Mouse (Mus musculus): ENCODE data around the gene Lta. TPM values are rescaled to one million over a fixed set of nuclear protein-coding genes. Genes with fewer than 3 reads are reported as not detected.

The Lta gene
- total and polyA plus RNA-seq, 2 experiments from 2014 or later, result 0.80 TPM; not detected in 1

DNA sequence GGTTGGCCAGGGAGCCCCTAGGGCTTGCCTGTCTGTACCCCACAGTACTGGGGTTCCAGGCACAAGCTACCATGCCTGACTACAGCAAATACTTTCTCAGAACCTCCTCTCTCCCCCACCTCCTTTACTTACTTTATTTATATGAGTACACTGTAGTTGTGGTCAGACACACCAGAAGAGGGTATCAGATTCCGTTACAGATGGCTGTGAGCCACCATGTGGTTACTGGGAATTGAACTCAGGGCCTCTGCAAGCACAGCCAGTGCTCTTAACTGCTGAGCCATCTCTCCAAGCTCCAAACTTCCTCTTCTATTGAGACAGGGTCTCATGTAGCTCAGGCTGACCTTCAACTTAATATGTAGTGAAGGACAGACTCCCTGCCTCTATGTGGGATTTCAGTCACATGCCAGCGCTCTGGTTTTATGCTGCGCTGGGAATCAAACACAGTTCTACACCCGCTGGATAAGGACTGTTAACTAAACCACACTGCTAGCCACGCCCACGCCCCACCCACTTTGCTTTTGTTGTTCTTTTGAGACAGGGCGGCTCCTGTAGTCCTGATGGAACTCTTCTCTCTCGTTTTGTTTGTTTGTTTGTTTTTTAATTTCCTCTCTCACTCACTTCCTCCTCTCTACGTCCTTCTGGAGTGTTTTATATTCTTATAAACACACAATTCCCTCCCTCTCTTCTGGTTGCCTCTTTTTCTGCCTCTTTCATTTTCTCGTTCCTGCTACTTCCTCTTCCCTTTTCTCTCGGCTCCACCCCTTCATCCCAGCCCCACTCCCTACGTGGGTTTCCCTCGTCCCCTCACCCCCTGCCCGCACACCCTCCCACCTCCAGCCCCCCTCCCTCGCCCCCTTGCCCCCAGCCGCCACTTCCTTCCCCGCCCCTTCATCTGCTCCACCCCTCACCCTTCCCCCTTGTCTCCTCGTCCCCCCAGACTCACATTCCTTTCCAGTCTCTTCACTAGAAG is 19.2 kb downstream of the Lta start:
- no peak for TF ChIP-seq CTCF (IDR thresholded peaks at IDR 0.05; ENCODE audit: low read depth)
- 3% methylated on average over 18 of the region's 18 CpGs for WGBS
- H3K4me3 ChIP-seq (ENCODE audit: low read depth, low read length), result peak overlapping the region; percentile 39
- H3K36me3 ChIP-seq (ENCODE audit: insufficient read depth), result no peaks in the 10 kb centered on the region
- ATAC-seq, result peak; percentile 76
- H3K4me1 ChIP-seq (ENCODE audit: insufficient read depth), result peaks cover 3% of the 10 kb centered on the region; the same call in 1 of the 2 replicates
- no peaks in the 10 kb centered on the region for H3K9me3 ChIP-seq (ENCODE audit: low read length)
- peak overlapping the region; percentile 82 for H3K27ac ChIP-seq (ENCODE audit: low read depth, low read length)
- H3K9ac ChIP-seq, result peak overlapping the region; percentile 45; the same call in 1 of the 2 replicates
- no peaks in the 10 kb centered on the region for H3K27me3 ChIP-seq (ENCODE audit: insufficient read depth, low read length)
- peak; percentile 55 for DNase-seq
- peak overlapping the region; percentile 55 for H3K4me2 ChIP-seq (ENCODE audit: low read depth)

GRCm38 (mm10) chr17:35180093-35180492 is 25.1 kb downstream of the Lta start:
- no peak for DNase-seq
- no peak for ATAC-seq
- Histone ChIP-seq H3K4me1 (ENCODE audit: insufficient read depth) (no peaks in the 10 kb centered on the region), H3K36me3 (ENCODE audit: insufficient read depth) (no peaks in the 10 kb centered on the region), H3K9me3 (ENCODE audit: low read length) (no peaks in the 10 kb centered on the region), H3K27ac (ENCODE audit: low read depth, low read length) (no peak overlapping the region), H3K4me3 (ENCODE audit: low read depth, low read length) (no peak overlapping the region), H3K9ac (no peak overlapping the region), H3K4me2 (ENCODE audit: low read depth) (no peak overlapping the region), H3K27me3 (ENCODE audit: insufficient read depth, low read length) (no peaks in the 10 kb centered on the region)
- no peak for TF ChIP-seq CTCF (IDR thresholded peaks at IDR 0.05; ENCODE audit: low read depth)
- 87% methylated on average over 5 of the region's 5 CpGs for WGBS

DNA sequence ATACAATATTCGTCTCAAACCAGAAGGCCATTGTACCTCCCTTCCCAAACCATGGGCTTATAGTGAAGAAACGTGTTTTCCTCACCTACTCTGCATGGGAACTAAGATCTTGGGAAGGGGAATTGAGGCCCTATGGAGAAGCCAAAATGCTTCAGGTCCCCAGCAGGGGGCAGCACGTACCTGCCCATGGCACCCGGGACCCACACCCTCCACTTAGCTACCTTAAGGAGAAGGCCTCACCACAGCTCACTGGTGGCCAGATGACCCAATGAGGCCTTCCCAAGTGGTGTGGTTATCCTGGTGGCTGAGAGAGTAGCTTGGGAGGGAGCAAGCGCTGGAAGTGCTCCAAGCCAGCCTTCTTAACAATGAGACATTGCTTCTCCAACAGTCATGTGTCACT is 26.6 kb downstream of the Lta start:
- H3K4me2 ChIP-seq (ENCODE audit: low read depth), result no peak overlapping the region
- peak; percentile 67 for DNase-seq
- no peaks in the 10 kb centered on the region for H3K9me3 ChIP-seq (ENCODE audit: low read length)
- H3K9ac ChIP-seq, result no peak overlapping the region
- H3K36me3 ChIP-seq (ENCODE audit: insufficient read depth), result no peaks in the 10 kb centered on the region
- no peaks in the 10 kb centered on the region for H3K4me1 ChIP-seq (ENCODE audit: insufficient read depth)
- H3K27me3 ChIP-seq (ENCODE audit: insufficient read depth, low read length), result no peaks in the 10 kb centered on the region
- WGBS, result 13% methylated on average over 5 of the region's 5 CpGs
- H3K4me3 ChIP-seq (ENCODE audit: low read depth, low read length), result no peak overlapping the region
- peak; percentile 77 for TF ChIP-seq CTCF (IDR thresholded peaks at IDR 0.05; ENCODE audit: low read depth)
- no peak overlapping the region for H3K27ac ChIP-seq (ENCODE audit: low read depth, low read length)
- ATAC-seq, result 0 out of 2 replicates have a peak, but pooled peaks have one; percentile 51

DNA sequence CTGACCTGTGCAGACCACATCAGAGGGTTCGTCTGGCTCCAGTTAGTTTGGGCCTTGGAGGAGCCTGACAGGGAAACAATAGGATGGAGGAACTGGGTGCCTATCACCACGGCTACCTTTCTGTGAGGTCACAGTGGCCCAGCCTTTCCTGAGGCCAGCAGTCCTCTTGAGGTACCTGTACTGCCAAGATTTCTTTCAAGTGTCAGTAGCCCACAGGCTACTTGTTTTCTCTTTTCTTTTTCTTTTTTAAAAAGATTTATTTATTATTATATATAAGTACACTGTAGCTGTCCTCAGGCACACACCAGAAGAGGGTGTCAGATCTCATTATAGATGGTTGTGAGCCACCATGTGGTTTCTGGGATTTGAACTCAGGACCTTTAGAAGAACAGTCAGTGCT is 29.2 kb downstream of the Lta start, which contains the start of gene Aif1:
Aif1 (minus strand) TSS at position 101 of the 400 bp plus-strand sequence.
- no peak for ATAC-seq
- H3K4me2 ChIP-seq (ENCODE audit: low read depth), result no peak within 1 kb of the TSS
- no peak for TF ChIP-seq CTCF (IDR thresholded peaks at IDR 0.05; ENCODE audit: low read depth)

DNA sequence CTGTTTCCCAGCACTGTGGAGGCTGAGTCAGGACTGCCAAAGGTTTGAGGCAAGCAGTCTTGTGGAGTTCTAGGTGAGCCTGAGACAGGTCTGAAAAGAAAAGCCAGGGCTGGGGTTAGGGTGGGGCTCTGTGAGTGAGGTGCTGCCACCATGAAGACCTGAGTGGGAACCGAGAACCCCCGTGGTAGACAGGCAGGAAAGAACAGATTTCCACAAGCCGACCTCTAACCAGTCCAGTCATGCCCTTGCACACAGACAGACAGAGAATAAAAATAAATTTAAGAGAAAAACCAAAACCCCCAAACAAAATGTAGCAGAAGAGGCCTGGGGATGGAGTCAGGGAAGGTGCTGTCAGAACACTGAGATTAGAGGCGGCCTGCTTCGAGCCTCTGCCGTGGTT is 29.8 kb downstream of the Lta start:
- WGBS, result 85% methylated on average over 6 of the region's 6 CpGs
- H3K4me2 ChIP-seq (ENCODE audit: low read depth), result no peak overlapping the region
- no peak overlapping the region for H3K27ac ChIP-seq (ENCODE audit: low read depth, low read length)
- ATAC-seq, result no peak
- DNase-seq, result no peak
- H3K9me3 ChIP-seq (ENCODE audit: low read length), result no peaks in the 10 kb centered on the region
- TF ChIP-seq CTCF (IDR thresholded peaks at IDR 0.05; ENCODE audit: low read depth), result no peak
- H3K27me3 ChIP-seq (ENCODE audit: insufficient read depth, low read length), result no peaks in the 10 kb centered on the region
- no peaks in the 10 kb centered on the region for H3K4me1 ChIP-seq (ENCODE audit: insufficient read depth)
- H3K4me3 ChIP-seq (ENCODE audit: low read depth, low read length), result no peak overlapping the region
- no peaks in the 10 kb centered on the region for H3K36me3 ChIP-seq (ENCODE audit: insufficient read depth)
- no peak overlapping the region for H3K9ac ChIP-seq

More for the DNA sequence above, 29.2 kb downstream of the Lta start, which contains the start of gene Aif1:
- Histone ChIP-seq H3K4me1 (ENCODE audit: insufficient read depth) (no peaks in the 10 kb centered on the region), H3K27me3 (ENCODE audit: insufficient read depth, low read length) (no peaks in the 10 kb centered on the region), H3K4me3 (ENCODE audit: low read depth, low read length) (no peak within 1 kb of the TSS), H3K9me3 (ENCODE audit: low read length) (no peaks in the 10 kb centered on the region), H3K27ac (ENCODE audit: low read depth, low read length) (no peak within 1 kb of the TSS), H3K9ac (no peak within 1 kb of the TSS), H3K36me3 (ENCODE audit: insufficient read depth) (no peaks in the 10 kb centered on the region)
- 45% methylated on average over 2 of the region's 2 CpGs for WGBS
- no peak for DNase-seq

DNA sequence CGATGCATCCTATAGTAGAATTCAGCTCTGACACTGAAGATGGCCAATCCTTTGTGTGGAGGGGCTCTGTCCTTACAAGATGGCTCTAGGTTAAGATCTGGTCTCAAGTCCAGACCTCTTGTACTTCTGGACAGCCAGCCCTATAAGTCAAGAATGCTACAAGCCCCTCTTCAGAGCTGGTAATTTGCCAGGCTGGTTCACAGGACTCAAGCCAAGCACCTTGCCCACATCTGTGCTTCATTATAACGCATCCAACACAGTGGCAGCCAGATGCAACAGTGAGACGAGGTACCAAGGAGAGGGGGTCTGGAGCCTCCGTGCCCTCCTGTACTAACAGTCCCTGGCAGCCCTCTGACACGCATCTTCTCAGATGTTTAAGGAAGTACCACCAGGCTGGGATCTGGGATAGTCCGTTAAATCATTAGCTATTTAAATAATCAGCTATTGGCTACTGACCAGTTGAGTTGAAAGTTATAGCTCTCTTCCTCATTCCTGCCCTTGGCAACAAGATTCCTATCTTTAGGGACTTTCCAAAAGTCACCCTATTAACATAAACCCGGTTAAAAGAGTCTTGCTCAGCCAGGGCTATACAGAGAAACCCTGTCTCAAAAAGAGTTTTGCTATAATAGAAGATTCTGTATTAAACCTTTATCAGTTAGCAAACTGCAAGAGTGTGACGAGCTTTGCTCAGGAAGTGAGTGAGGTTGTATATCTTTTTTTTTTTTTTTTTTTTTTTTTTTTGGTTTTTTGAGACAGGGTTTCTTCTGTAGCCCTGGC is 30.8 kb downstream of the Lta start:
- ATAC-seq, result no peak
- H3K27ac ChIP-seq (ENCODE audit: low read depth, low read length), result no peak overlapping the region
- H3K4me1 ChIP-seq (ENCODE audit: insufficient read depth), result no peaks in the 10 kb centered on the region
- H3K9ac ChIP-seq, result no peak overlapping the region
- TF ChIP-seq CTCF (IDR thresholded peaks at IDR 0.05; ENCODE audit: low read depth), result no peak
- no peak overlapping the region for H3K4me3 ChIP-seq (ENCODE audit: low read depth, low read length)
- no peak for DNase-seq
- no peak overlapping the region for H3K4me2 ChIP-seq (ENCODE audit: low read depth)
- no peaks in the 10 kb centered on the region for H3K36me3 ChIP-seq (ENCODE audit: insufficient read depth)
- H3K27me3 ChIP-seq (ENCODE audit: insufficient read depth, low read length), result no peaks in the 10 kb centered on the region
- no peaks in the 10 kb centered on the region for H3K9me3 ChIP-seq (ENCODE audit: low read length)
- WGBS, result 69% methylated on average over 8 of the region's 8 CpGs

Measured in forebrain, postnatal 0 days (tissue).